Mouse (Mus musculus) cerebellum, adult 11-12 months (tissue): ENCODE measurements at regions not wholly inside any gene's neighbourhood (a gene's known extent, or its start where the extent isn't known, plus 50 kb on each side); places are given as distances from the start of the nearest gene placed in this dataset.

ENCODE experiments used
- DNase-seq: peaks from one replicate; pipeline ENCODE4 v3.0.0; 2022

GRCm38 (mm10) chr8:42144220-42144619 is 727.3 kb upstream of the Frg1 start:
- no peak for DNase-seq

DNA sequence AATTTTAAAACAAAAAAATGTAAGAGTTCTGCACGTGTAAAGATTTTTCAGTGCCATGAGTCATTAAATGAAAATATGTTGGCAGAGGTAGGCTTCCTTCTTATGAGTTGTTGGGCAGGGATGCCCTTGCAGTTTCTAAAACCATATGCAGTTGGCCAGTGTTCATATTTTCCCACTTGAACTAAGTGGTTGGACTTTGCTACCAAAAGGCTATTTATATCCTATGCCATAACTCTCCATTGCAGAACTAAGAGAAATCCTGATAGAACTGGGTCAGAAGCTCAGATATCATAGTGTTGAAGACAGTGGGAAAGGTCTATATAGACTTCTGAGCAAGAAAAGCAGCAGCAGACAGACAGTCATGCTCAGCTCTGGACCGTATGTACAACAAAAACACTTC is 690.7 kb upstream of the Frg1 start:
- DNase-seq = no peak

DNA sequence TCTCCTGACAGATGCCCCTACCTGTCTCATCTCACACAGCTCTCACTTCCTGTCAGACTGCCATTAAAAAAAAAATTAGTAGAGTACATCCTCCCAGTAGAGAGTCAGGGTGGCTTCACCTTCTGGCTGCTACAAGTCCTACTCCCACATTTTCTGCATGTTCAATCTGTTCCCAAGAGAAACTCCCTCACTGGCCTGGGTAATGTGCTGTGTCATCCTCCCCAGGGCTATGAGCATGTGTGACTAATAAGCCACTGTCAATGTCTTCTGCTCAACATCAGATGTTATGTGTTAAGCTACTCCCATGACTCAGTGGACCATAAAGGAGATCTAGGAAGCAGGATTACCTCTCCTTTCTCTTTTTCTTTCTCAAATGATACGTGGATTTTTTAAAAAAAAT is 652.4 kb upstream of the Frg1 start:
- DNase-seq = no peak

DNA sequence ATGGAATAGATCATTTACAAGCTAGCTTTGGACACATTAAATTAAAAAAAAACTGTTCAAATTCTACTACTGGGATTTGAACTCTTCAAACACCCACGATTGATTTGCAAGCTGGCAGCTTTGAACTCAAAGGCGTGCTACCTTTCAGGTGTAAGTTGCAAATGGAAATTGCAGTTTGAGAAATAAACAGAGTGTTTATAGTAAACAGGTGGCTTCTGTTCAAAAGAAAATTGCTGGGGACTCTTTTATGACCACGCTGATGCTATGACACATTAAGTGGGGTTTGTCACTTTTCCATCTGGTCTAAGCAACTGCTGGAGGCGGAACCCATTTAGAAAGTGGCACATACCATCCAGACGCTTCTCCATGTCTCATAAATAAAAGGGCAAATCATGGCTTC is 626.7 kb upstream of the Frg1 start:
- no peak for DNase-seq

DNA sequence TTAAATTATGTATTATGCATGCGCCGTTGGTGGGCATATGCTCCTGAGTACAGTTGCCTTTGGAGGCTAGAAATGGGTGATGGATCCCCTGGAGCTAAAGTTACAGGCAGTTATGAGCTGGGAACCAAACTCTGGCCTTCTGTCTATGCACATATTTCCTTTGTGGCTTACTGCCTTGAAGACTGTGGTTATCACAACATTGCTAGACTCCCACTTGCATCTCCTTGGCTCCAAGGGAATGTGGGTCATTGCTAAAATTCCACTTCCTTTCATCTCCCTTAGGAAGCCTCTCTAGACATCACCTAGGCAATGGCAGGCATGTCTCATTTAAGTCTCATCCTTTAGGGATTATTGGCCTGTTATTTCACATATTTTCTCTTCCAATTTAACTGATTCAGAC is 622.4 kb upstream of the Frg1 start:
- DNase-seq = no peak

DNA sequence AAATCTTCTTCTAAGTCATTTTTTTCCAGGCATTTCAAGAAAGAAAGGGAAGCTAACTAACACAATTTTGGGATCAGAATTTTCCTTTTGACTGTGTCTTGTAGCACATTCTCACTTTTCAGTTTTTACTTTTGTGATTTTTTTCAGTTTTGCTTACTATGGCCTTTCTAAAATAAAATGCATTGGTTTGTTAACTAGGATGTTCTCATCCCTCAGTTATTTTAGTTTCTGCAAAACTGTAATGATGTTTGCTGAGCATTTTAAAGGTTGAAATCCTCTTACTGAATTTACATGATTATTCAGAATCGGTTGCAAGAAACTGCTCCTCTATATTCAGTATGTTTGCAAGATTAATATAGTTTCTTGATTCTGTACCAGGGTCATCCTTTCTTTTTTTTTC is 610.1 kb upstream of the Frg1 start:
- DNase-seq = no peak

DNA sequence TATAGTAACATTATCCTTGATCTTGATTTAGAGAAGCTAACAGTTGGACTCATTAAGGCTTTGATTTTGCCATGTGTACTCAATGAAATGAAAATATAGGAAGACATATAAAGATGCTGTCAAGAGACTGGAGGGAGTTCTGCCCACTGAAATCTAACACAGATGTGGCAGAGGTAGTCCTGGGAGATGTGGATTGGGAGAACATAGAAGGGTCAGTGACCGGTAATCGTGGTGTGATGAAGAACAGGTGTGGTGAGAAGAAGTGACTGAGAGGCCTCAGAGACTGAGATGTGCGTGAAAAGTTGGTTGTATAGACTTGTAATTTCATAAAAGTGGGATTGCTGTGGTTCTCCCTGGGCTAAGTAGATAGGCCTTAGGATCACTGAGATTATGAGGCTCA is 600.9 kb upstream of the Frg1 start:
- no peak for DNase-seq

DNA sequence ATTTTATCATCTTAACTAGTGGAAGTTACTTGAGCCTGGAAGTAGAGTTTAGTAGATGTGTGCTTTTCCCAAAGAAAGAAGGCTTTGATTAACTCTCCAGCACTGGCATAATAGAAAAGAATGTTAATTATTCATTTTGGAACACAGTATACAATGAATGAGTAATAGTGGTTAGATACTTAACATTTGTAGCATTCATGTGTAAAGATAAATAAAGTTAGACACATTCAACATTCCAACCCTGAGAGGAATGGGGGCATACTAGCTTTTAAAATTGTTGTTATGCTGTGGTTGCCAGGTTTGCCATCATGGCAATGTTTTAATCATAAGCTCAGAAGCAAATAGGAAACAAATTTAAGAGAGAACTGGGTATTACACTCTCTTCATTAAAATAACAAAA is 586.3 kb upstream of the Frg1 start:
- no peak for DNase-seq

DNA sequence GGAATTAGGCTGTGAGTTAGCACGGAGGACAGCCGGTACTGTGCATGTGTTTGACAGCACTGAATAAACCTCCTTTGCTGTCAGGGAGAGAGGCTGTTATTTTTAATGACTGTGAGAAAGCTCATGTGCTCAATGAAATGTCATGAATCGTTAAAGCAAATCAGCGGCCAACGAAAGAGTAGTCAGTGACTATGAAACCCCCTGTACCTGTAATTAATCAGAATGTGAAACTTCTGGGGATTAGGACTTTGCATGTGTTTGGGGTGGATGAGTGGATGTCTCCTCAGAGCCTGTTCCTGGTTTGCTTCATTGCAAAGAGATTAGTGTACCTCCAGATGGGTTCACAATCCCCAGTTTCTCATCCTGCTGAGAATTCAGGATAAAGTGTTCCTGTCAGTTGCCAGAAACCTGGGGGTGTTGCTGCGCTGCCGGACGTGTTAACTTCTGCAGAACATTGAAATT is 572.2 kb upstream of the Frg1 start:
- peak; percentile 7 for DNase-seq

- DNase-seq = no peak
Measured at GRCm38 (mm10) chr8:41988216-41988615, 571.3 kb upstream of the Frg1 start.

DNA sequence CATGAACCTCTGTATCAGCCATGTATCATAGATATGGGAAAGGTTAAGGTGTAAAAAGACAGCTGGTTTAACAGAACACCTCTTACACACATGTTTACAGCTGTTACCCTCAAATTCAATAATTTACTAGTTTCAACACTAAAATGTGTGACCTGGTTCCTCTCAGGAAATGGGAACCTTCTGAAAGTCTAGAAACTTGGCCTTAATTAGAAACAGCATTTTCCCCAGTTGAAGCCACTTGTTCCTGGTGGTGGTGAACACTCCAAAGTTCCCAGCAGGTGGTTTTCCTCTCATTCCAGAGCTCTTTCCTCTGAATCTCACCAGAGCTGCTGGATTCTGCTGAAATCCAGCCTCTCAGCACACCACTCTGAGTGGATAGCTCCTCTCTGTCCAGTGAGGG is 570.5 kb upstream of the Frg1 start:
- DNase-seq = no peak

- DNase-seq = no peak
Measured at GRCm38 (mm10) chr8:41972416-41972815, 555.5 kb upstream of the Frg1 start.

- DNase-seq = no peak
Measured at GRCm38 (mm10) chr8:41970536-41970935, 553.7 kb upstream of the Frg1 start.

GRCm38 (mm10) chr8:41969408-41969807 is 552.5 kb upstream of the Frg1 start:
- DNase-seq = no peak

- no peak for DNase-seq
Measured at GRCm38 (mm10) chr8:41964088-41964487, 547.2 kb upstream of the Frg1 start.

DNA sequence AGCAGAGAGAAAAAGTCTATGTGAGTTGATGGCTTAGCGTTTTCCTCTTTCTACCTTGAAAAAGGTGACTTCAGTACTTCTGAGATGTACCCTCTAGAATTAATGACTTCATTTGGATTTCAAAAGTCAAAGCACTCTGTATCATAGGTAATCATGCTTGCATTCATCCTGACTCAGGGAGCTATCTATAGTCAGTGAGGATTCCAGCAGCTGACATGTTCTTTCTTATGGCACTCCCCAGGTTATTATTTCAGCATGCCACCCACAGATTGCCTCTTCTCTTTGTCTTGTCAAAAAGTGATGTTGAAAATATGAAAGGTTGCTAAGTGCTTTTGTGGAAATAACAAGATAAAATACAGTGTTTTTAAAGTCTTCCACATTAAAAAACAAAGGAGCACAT is 540.0 kb upstream of the Frg1 start:
- DNase-seq = no peak

DNA sequence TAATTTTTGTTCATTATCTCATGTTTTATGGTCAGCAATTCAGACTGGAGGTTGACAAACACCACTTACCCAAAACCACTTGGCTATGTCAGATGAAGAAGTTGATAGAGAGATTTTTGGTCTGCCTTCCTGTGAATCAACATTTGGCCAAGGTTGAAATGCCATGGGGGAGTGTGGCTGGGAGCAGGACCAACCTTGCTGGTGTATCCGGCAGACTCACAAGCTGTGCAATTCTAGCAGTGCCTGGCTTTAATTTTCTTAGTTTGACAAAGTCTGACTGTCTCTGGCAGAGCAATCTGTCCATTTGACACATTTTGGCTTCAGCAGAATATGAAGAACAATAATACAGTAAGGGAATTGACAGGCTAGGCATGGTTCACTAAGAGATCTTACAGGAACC is 533.9 kb upstream of the Frg1 start:
- no peak for DNase-seq

DNA sequence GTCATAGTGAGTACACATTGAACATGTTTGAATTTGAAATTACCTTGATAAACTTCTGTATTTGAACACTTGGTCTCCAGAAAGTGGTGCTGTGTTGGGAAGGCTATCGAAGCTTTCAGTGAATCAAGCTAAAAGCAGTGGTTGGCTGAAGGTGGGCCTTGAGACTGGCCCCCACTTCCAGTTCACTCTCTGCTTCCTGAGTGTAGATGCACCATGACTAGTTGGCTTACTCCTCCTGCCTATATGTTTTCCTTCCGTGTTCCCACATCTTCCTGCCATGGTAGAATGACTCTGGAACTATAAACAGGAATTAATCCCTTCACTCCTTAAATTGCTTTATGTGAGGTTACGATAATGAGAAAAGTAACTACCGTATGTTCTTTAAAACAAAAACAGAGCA is 522.4 kb upstream of the Frg1 start:
- no peak for DNase-seq

- no peak for DNase-seq
Measured at GRCm38 (mm10) chr8:41921106-41921505, 504.2 kb upstream of the Frg1 start.

DNA sequence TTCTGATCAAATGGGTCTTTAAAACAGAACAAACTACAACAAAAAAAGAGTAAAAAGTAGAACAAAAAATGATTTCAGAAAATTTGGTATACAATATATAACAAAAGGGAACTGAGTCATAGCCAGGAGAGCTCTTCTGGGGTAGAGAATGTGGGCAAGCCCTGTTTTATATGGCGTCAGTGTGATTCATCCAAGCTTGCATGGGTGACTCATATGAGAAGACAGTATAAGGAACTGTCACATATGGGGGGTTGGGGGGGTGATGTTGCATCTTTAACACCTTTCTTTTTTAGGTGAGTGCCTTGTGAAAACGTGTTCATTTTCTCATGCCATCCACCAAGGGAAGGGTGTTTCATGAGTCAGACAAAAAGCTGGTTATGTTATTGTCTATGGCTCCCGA is 503.7 kb upstream of the Frg1 start:
- DNase-seq = no peak

GRCm38 (mm10) chr8:41878029-41878748 is 461.3 kb upstream of the Frg1 start:
- no peak for DNase-seq

GRCm38 (mm10) chr8:41869681-41870356 is 452.9 kb upstream of the Frg1 start:
- DNase-seq = no peak

GRCm38 (mm10) chr8:41860918-41861317 is 444.0 kb upstream of the Frg1 start:
- no peak for DNase-seq

GRCm38 (mm10) chr8:41831713-41832112 is 414.8 kb upstream of the Frg1 start:
- no peak for DNase-seq

DNA sequence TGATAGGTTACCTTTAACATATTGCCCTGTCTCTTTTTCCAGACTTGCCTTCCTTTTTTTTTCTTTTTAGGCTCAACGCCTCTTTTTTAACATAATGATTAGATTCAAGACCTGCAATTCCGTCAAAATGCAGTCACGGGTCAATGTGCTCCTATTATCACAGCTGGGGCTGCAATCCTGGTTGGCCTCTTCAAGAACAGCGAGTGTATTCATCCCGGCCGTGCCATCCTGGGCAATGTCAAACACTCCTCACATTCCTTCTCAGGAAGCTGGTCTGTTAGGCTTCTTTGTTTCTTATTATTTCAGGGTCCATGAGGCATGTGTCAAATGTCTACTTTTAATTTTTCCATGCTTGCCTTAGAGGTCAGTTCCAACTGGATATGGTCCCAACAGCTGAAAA is 413.5 kb upstream of the Frg1 start:
- no peak for DNase-seq
